Mouse (Mus musculus): ENCODE measurements at regions not wholly inside any gene's neighbourhood (a gene's known extent, or its start where the extent isn't known, plus 50 kb on each side); places are given as distances from the start of the nearest gene placed in this dataset.

GRCm38 (mm10) chr2:145003509-145003908 lies 164.0 kb upstream of the Slc24a3 start:
- DNase-seq: no peak

GRCm38 (mm10) chr2:145010674-145011073 lies 156.9 kb upstream of the Slc24a3 start:
- DNase-seq: no peak

- no peak for DNase-seq
Observed at GRCm38 (mm10) chr2:145011221-145011620, 156.3 kb upstream of the Slc24a3 start.

GRCm38 (mm10) chr2:145015951-145016350 lies 151.6 kb upstream of the Slc24a3 start:
- no peak for DNase-seq

GRCm38 (mm10) chr2:145016939-145017338 lies 150.6 kb upstream of the Slc24a3 start:
- DNase-seq: no peak

GRCm38 (mm10) chr2:145017625-145018167 lies 149.9 kb upstream of the Slc24a3 start:
- no peak for DNase-seq

- DNase-seq: no peak
Observed at GRCm38 (mm10) chr2:145047743-145048142, 119.8 kb upstream of the Slc24a3 start.

GRCm38 (mm10) chr2:145049655-145050376 lies 117.7 kb upstream of the Slc24a3 start:
- no peak for DNase-seq

GRCm38 (mm10) chr2:145052405-145052804 lies 115.1 kb upstream of the Slc24a3 start:
- DNase-seq: no peak

GRCm38 (mm10) chr2:145056219-145056618 lies 111.3 kb upstream of the Slc24a3 start:
- DNase-seq: no peak

- DNase-seq: no peak
Observed at GRCm38 (mm10) chr2:145056762-145057161, 110.8 kb upstream of the Slc24a3 start.

GRCm38 (mm10) chr2:145069931-145070330 lies 97.6 kb upstream of the Slc24a3 start:
- no peak for DNase-seq

- peak; percentile 0 to 6 for DNase-seq
Observed at GRCm38 (mm10) chr2:145081926-145082325, 85.6 kb upstream of the Slc24a3 start.

GRCm38 (mm10) chr2:145084621-145085020 lies 82.9 kb upstream of the Slc24a3 start:
- DNase-seq: peak; percentile 3 to 28

- DNase-seq: no peak
Observed at GRCm38 (mm10) chr2:145086118-145086517, 81.4 kb upstream of the Slc24a3 start.

GRCm38 (mm10) chr2:145103295-145103694 lies 64.3 kb upstream of the Slc24a3 start:
- no peak for DNase-seq

GRCm38 (mm10) chr2:145111615-145112014 lies 55.9 kb upstream of the Slc24a3 start:
- no peak for DNase-seq

- no peak for DNase-seq
Observed at GRCm38 (mm10) chr2:145115043-145115442, 52.5 kb upstream of the Slc24a3 start.

Data from kidney, postnatal 36 days (tissue).